ENCODE assay signal across 12 mouse cellular contexts in the genomic region with DNA sequence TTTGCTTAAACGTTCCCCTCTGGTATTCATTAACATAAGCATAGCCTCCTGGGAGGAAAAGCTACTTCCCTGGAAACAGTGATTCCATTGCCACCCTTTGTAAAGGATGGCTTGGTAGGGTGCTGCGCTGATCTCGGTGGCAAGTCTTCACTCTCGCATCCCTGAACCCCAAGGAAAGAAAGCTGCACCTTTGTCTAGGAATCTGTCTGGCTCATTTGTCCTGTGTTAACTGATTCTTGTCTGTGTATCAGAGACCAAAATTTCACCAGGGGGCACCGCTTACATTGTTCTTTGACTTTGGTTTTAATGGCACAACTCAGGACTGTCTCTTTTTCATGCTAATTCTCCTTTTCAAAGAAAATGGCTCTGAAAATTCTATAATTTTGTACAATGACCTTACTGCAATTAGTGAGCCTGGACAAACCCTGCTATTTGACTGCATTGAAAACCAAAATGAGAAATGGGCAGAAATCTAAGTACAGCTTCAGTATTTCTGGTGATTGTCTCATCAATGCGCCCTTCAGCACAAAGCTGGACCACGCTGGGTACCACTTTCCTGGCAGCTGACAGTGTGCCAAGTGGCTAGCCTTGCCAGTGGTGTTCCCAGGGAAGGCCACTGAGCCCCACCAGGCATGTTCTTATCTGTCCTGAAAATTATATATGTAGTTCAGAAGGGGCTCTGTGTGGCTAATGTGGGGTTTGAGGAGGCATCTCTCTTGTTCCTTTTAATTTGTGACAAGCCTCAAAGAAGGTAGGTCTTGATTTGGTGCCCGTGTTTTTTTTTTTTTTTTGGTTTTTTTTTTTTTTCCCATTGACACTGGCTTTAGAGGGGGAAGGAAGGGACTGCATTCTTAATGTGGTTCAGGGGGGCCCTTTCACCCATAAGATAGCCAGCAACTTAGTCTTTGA. TPM values are rescaled to one million over a fixed set of nuclear protein-coding genes. Genes with fewer than 3 reads are reported as not detected.
DNase-seq lines count a peak whose midpoint lies in the region; ATAC-seq and TF ChIP-seq lines count a peak whose summit lies in the region.
"Had no signal": no experiment of that assay in that cellular context is flagged by ENCODE, and none has a peak within 500 bp of the region (broad histone marks: within the 10 kb centered on the region; RNA-seq: fewer than 3 reads in every experiment).

No protein-coding gene starts in this region.

- no peak overlapping the region for H3K4me2 ChIP-seq in lung, postnatal 0 days (replicated peaks; ENCODE audit: low read depth, low read length)
- H3K4me2 ChIP-seq in forebrain, embryonic 11.5 days (ENCODE audit: low read depth, low read length, severe bottlenecking): no peak overlapping the region
- peak overlapping the region; percentile 12; the same call in 1 of the 2 replicates for H3K4me2 ChIP-seq in midbrain, postnatal 0 days (ENCODE audit: low read depth, low read length, poor library complexity, severe bottlenecking)
- H3K4me2 ChIP-seq: liver, embryonic 13.5 days had no signal

- no peak for TF ChIP-seq CTCF in gastrocnemius, adult 2 months (IDR thresholded peaks at IDR 0.05)
- peak; percentile 24 for TF ChIP-seq CTCF in lung, postnatal 0 days (IDR thresholded peaks at IDR 0.05)
- TF ChIP-seq CTCF in midbrain, postnatal 0 days (IDR thresholded peaks at IDR 0.05): no peak

- no peaks in the 10 kb centered on the region for H3K36me3 ChIP-seq in lung, postnatal 0 days (ENCODE audit: insufficient read depth, low read length)
- no peaks in the 10 kb centered on the region for H3K36me3 ChIP-seq in forebrain, embryonic 11.5 days (ENCODE audit: control insufficient read depth, insufficient read depth, low read length)
- H3K36me3 ChIP-seq in midbrain, postnatal 0 days (ENCODE audit: insufficient read depth, low read length): no peaks in the 10 kb centered on the region
- H3K36me3 ChIP-seq: liver, embryonic 13.5 days had no signal

- no peak for TF ChIP-seq EP300 in lung, postnatal 0 days (IDR thresholded peaks at IDR 0.05)

- H3K27me3 ChIP-seq in lung, postnatal 0 days (replicated peaks; ENCODE audit: insufficient read depth, low read length): no peaks in the 10 kb centered on the region
- no peaks in the 10 kb centered on the region for H3K27me3 ChIP-seq in forebrain, embryonic 11.5 days (ENCODE audit: control insufficient read depth, insufficient read depth, low read length)
- no peaks in the 10 kb centered on the region for H3K27me3 ChIP-seq in midbrain, postnatal 0 days (ENCODE audit: insufficient read depth, low read length)
- H3K27me3 ChIP-seq: liver, embryonic 13.5 days had no signal

- 64% methylated on average over 8 of the region's 8 CpGs for WGBS in lung, postnatal 0 days
- WGBS in forebrain, embryonic 11.5 days: 6% methylated on average over 8 of the region's 8 CpGs
- WGBS in midbrain, postnatal 0 days: 13% methylated on average over 8 of the region's 8 CpGs

- peak overlapping the region; percentile 53; the same call in 1 of the 2 replicates for H3K27ac ChIP-seq in gastrocnemius, adult 2 months
- H3K27ac ChIP-seq in lung, postnatal 0 days (ENCODE audit: low read length): no peak overlapping the region
- H3K27ac ChIP-seq in forebrain, embryonic 11.5 days (ENCODE audit: low read depth, low read length): peak overlapping the region; percentile 32; the same call in 1 of the 2 replicates
- H3K27ac ChIP-seq in midbrain, postnatal 0 days (ENCODE audit: low read depth, low read length): no peak overlapping the region
- H3K27ac ChIP-seq: liver, embryonic 13.5 days had no signal

- H3K4me3 ChIP-seq in gastrocnemius, adult 2 months: no peak overlapping the region
- H3K4me3 ChIP-seq in lung, postnatal 0 days (ENCODE audit: low read depth, low read length): no peak overlapping the region
- H3K4me3 ChIP-seq in forebrain, embryonic 11.5 days (ENCODE audit: low read depth, low read length): no peak overlapping the region
- no peak overlapping the region for H3K4me3 ChIP-seq in midbrain, postnatal 0 days (ENCODE audit: low read depth, low read length)
- H3K4me3 ChIP-seq: liver, embryonic 13.5 days had no signal

- no peak for DNase-seq in gastrocnemius, adult 2 months
- DNase-seq in gastrocnemius, adult 18-20 months (ENCODE audit: low spot score): no peak
- no peak for DNase-seq in lung, postnatal 0 days (ENCODE audit: low spot score)
- DNase-seq in lung, postnatal 25 days (ENCODE audit: low spot score): no peak
- peak; percentile 60 for DNase-seq in forebrain, embryonic 11.5 days (ENCODE audit: low spot score)
- peak; percentile 67 for DNase-seq in midbrain, postnatal 0 days (ENCODE audit: low spot score)
- DNase-seq in urinary bladder, postnatal 36 days (ENCODE audit: low spot score in 2 of 2): no peak
- no peak for DNase-seq in kidney, postnatal 4 days
- DNase-seq: liver, embryonic 13.5 days; thymus, adult 2 months had no signal

- H3K9ac ChIP-seq in lung, postnatal 0 days (replicated peaks; ENCODE audit: low read depth): no peak overlapping the region
- no peak overlapping the region for H3K9ac ChIP-seq in forebrain, embryonic 11.5 days (ENCODE audit: low read length)
- 0 out of 2 replicates have a peak overlapping the region, but pooled peaks have one; percentile 42 for H3K9ac ChIP-seq in midbrain, postnatal 0 days (replicated peaks; ENCODE audit: low read length, poor library complexity, severe bottlenecking)
- H3K9ac ChIP-seq: liver, embryonic 13.5 days had no signal

- no peak for ATAC-seq in lung, postnatal 0 days
- ATAC-seq in forebrain, embryonic 11.5 days (replicated peaks; ENCODE audit: low FRiP score): peak; percentile 74
- ATAC-seq in midbrain, postnatal 0 days (ENCODE audit: low FRiP score): no peak
- ATAC-seq: inflammation-experienced regulatory T-cells, adult 6 months had no signal

- intact Hi-C loops in gastrocnemius, adult 2 months (cut with DNase I): no loop called here

- H3K4me1 ChIP-seq in lung, postnatal 0 days (ENCODE audit: insufficient read depth, low read depth, low read length): 0 out of 2 replicates have a peak, but pooled peaks cover 3% of the 10 kb centered on the region
- H3K4me1 ChIP-seq in forebrain, embryonic 11.5 days (replicated peaks; ENCODE audit: control insufficient read depth, insufficient read depth, low read length): peaks cover 12% of the 10 kb centered on the region
- 0 out of 2 replicates have a peak, but pooled peaks cover 3% of the 10 kb centered on the region for H3K4me1 ChIP-seq in midbrain, postnatal 0 days (ENCODE audit: insufficient read depth, low read length)

- no peaks in the 10 kb centered on the region for H3K9me3 ChIP-seq in lung, postnatal 0 days (ENCODE audit: low read length)
- H3K9me3 ChIP-seq in forebrain, embryonic 11.5 days (ENCODE audit: control insufficient read depth, low read length): no peaks in the 10 kb centered on the region
- no peaks in the 10 kb centered on the region for H3K9me3 ChIP-seq in midbrain, postnatal 0 days (ENCODE audit: low read length)
- H3K9me3 ChIP-seq: liver, embryonic 13.5 days had no signal

RNA-seq across cellular contexts. Expression of gene Dcbld1, which starts 40.8 kb away (rescaled TPM):
- total RNA-seq in gastrocnemius, adult 2 months (2021): 1 to 10 TPM; 1.3 to 1.8 TPM
- 1 to 10 TPM; 1.3 to 1.7 TPM for total RNA-seq in gastrocnemius, adult 18-20 months (2021)
- polyA plus RNA-seq in lung, postnatal 0 days (2015; fragmentation: Nextera tagmentation; extraction: Ambion mirVana): 20.5 and 24.1 TPM in 2 replicates
- polyA plus RNA-seq in forebrain, embryonic 11.5 days (2014; fragmentation: Nextera tagmentation; extraction: Ambion mirVana): 22.0 and 23.9 TPM in 2 replicates
- 11.8 and 12.6 TPM in 2 replicates for total RNA-seq in midbrain, postnatal 0 days (2014; rRNA removed)
- 19.3 and 20.5 TPM in 2 replicates for polyA plus RNA-seq in midbrain, postnatal 0 days (2015; fragmentation: Nextera tagmentation; extraction: Ambion mirVana)
- total RNA-seq: common myeloid progenitor, adult 5-6 weeks had no signal

Comparison
In these comparisons a context has a peak if more than half of its experiments do, and no peak if none do; other contexts are left out.
1. DNase-seq: peak in forebrain, embryonic 11.5 days (single experiment) and midbrain, postnatal 0 days (single experiment); none in gastrocnemius, adult 2 months (single experiment), gastrocnemius, adult 18-20 months (single experiment), lung, postnatal 0 days (single experiment), lung, postnatal 25 days (single experiment), urinary bladder, postnatal 36 days (0 of 2) and kidney, postnatal 4 days (0 of 2).
2. H3K27ac ChIP-seq: peak in gastrocnemius, adult 2 months (single experiment) and forebrain, embryonic 11.5 days (single experiment); none in lung, postnatal 0 days (single experiment) and midbrain, postnatal 0 days (single experiment).